Mouse (Mus musculus) embryonic fibroblast, embryonic 13.5 days (primary cell): ENCODE data around the gene Nupl1.

ENCODE experiments used
- CTCF ChIP-seq: IDR thresholded peaks from 2 replicates; pipeline ENCODE4 v1.5.1; 2011; ENCODE audit warnings: mild to moderate bottlenecking, control low read depth, low read length, moderate library complexity, borderline replicate concordance; ENCODE audit not compliant: insufficient read depth
- POLR2A ChIP-seq: IDR thresholded peaks from 2 replicates; pipeline ENCODE4 v1.6.1; 2011; ENCODE audit warnings: low read depth, mild to moderate bottlenecking, control low read depth, low read length, moderate library complexity

- no peak for TF ChIP-seq CTCF
- no peak for TF ChIP-seq POLR2A
These were observed 73.3 kb downstream of the Nupl1 start for GRCm38 (mm10) chr14:60177614-60178570.
